Comparison of ENCODE assay signal across 8 mouse cellular contexts in the genomic region with DNA sequence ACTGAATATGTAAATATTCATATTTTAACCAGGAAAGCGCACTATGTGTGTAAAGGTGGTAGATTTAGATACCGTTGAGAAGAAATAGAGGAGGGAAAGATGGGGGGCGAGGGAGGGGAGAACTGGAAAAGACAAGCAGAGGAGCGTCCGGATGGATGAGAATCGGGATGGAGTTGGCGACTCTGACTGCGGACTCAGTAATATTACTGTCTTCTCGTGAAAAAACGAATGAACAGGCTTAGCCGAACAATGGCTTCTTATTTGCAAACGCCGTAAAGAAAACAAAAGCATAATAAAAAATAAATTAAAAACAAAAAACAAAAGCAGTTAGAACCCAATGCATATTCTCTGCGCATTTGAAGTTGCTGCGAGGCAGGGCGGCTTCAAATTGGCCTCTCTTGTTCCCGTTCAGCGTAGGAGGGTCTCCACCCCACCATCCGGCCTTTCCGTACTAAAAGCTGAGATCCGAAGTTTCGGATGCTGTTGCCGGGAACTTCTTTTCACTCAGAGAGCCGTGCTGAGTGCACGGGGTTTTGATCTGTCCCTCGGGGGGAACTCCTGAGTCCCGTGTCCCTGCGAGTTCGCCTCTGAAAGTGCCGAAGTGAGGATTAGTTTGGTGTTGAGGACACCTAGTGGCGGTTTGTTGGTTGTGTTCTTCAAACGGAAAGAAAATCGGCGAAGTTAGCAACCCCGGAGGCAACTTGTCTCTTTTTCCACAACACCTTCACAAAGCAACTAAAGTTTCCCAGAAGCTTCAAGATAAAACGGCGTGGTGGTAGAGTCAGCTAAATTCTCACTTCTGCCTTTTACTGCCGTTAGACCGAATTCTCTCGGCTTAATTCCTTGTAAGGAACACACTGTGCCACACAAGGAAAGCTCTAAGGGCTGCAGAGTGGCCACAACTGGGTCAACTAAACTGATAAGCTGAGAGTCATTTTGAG.
DNase-seq lines count a peak whose midpoint lies in the region; ATAC-seq lines count a peak whose summit lies in the region.

No protein-coding gene starts in this region.

- H3K27me3 ChIP-seq in hindbrain, embryonic 13.5 days, result peaks cover 45% of the 10 kb centered on the region

- no peaks in the 10 kb centered on the region for H3K9me3 ChIP-seq in hindbrain, embryonic 13.5 days

- no peaks in the 10 kb centered on the region for H3K36me3 ChIP-seq in hindbrain, embryonic 13.5 days

- ATAC-seq in hindbrain, embryonic 13.5 days (ENCODE audit: low FRiP score), result peak; percentile 81

- no peaks in the 10 kb centered on the region; the same call in 1 of the 2 replicates for H3K4me1 ChIP-seq in hindbrain, embryonic 13.5 days (replicated peaks)

- peak overlapping the region; percentile 59 for H3K9ac ChIP-seq in hindbrain, embryonic 13.5 days

- peak; percentile 52 for DNase-seq in T-cell, adult 2 months (ENCODE audit: low spot score)
- DNase-seq in cerebellum, postnatal 14 days, result peak; percentile 69 to 72
- peak; percentile 8 to 49 for DNase-seq in frontal cortex, postnatal 10 days (ENCODE audit: low spot score in 2 of 2)
- DNase-seq in layer of hippocampus, postnatal 14 days (ENCODE audit: low spot score in 2 of 2), result peak; percentile 42 to 61
- DNase-seq in lung, postnatal 36 days, result peak; percentile 80
- DNase-seq in retina, embryonic 14.5 days (ENCODE audit: low spot score), result peak; percentile 89
- DNase-seq in urinary bladder, postnatal 10 days (ENCODE audit: low spot score), result peak; percentile 12

- WGBS in hindbrain, embryonic 13.5 days, result under 1% methylated on average over 40 of the region's 40 CpGs

- peak overlapping the region; percentile 48 for H3K4me3 ChIP-seq in hindbrain, embryonic 13.5 days

- H3K4me2 ChIP-seq in hindbrain, embryonic 13.5 days, result peak overlapping the region; percentile 77

- no peak overlapping the region for H3K27ac ChIP-seq in hindbrain, embryonic 13.5 days

Comparison
In these comparisons a context has a peak if more than half of its experiments do, and no peak if none do; other contexts are left out.
1. DNase-seq: peak in every context shown above with its lines; median percentile 89 in retina, embryonic 14.5 days; 80 in lung, postnatal 36 days; 70 in cerebellum, postnatal 14 days; 52 in T-cell, adult 2 months; 52 in layer of hippocampus, postnatal 14 days; 28 in frontal cortex, postnatal 10 days; 12 in urinary bladder, postnatal 10 days.